Mouse (Mus musculus): ENCODE data around the gene Schip1.

Gene Schip1

DNA sequence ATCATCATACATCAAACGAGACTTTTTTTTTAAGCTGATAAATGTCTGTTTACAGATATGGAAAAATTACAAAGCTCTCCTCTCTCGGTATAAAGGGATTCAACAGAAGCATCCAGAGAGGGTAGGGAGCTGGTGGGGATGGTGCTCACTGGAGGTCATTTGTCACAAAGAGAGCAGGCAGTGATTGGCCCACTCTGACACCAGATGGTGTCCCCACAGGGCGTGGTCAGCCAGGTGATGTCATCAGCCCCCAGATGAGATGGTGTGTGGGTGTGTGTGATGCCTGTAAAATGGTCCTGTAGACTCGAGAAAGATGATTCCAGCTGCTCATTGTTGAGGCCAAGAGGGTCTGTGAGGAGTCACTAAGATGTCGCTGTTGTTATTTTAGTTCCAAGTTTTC, 554.5 kb downstream of the Schip1 start:
- DNase-seq (ENCODE audit: low spot score) = no peak

DNA sequence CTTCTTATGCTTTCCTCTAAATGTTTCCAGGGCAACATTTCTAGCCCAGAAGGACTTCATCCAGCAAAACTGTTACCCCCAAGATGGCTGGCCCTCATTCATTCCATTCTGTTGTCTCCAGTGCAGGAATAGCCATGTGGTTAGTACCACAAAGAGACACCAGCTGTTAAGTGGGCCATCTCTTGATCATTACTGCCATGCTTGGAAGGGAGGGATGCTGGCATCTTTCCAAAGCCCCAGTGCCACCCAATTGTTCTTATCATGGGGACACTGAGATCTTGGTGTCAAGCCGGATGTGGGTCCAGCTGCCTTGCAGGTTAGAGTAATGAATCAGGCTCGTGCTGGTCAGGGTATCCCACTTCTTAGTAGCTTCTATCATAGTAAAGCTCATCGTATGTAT, 557.4 kb downstream of the Schip1 start:
- no peak for DNase-seq (ENCODE audit: low spot score)

DNA sequence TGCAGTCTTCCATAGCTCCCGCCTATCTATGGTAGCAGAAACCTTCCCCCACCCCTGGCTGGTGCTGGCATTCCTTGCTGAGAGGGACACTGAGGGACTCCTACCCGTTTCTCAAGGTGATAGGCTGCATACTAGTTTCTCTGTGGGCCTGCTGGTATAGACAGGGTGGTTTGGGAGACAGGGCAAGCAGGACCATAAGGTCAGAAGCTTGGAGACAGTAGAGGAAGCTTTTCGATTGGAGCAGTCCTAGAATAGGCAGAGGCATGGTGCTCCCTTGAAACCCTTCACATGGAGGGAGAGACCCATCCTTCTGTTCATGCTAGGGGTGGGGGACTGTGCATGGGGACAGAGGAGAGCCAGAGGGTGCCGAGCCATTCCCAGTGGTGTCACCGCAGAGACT, 558.4 kb downstream of the Schip1 start:
- no peak for DNase-seq (ENCODE audit: low spot score)

DNA sequence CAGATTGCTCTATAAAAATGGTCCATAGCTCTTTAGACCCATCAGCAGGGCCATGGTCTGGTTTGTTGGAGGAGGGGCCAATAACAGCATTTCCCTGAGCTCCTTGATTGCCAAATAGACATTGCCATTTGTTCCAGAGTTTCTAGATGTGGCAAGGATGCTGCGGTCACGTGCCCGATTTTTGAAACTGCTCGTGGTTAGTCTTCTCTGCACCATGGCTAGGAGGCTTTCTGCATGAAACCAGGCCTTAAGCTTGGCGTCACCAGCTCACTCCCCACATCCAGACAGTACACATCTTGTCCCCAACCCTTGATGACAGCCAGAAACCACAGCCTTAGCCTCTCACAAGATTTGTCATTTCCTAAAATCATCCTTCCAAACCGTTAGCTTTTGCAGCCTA, 559.9 kb downstream of the Schip1 start:
- DNase-seq (ENCODE audit: low spot score) = no peak

DNA sequence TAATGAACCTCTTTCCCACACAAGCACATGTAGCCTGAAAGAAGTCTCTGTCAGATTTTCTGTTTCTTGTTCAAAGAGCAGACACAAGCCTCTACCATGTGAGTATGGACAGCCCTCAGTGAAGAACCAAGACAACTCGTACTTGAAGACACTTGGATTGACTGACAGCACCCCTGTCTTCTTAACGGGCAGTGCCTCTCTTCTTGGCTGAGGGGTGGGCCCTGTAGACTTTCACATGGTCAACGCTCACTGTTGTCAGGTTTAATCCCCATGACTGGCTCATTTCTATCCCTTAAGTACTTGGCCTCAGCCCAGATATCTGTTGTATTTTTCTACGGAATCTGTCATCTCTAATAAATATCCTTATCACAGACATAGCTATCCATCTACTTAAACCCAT, 565.7 kb downstream of the Schip1 start:
- no peak for DNase-seq (ENCODE audit: low spot score)

DNA sequence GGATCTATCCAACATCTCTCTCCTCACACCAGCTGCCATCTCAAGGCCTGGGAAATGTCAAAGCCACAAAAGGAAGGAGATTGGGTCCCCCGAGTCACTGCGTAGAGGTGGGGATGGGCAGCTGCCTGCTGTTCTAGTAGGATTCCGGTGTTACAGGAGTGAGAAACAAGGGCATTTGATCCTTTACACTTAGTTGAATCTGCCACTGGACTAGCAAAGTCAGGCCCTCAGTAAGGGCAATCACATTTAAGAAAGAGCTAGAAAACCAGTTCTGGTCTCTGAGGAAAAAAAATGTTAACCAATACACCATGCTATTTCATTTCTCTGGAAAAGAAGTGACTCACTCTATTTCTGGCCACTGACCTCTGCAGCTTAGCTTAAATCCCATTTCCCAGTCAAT, 566.2 kb downstream of the Schip1 start:
- no peak for DNase-seq (ENCODE audit: low spot score)

DNA sequence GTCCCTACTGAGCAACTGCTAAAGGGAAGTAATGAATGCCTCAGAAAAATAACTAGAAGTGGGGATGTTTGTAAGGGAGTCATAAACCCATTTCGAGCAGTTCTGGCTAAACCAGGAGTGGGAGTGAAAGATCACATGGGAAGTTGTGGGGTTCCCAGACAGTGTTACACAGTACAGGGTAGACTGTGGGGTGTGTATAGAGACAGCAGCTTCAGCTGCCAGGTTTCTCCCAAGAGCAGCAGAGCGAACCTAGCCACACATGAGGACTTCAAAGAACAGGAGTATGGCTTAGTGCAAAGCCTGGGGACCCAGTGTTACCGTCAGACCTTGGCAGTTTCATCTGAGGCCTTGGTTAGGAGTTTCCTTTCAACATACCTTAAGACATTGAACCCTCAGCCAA, 568.1 kb downstream of the Schip1 start:
- DNase-seq (ENCODE audit: low spot score) = no peak

DNA sequence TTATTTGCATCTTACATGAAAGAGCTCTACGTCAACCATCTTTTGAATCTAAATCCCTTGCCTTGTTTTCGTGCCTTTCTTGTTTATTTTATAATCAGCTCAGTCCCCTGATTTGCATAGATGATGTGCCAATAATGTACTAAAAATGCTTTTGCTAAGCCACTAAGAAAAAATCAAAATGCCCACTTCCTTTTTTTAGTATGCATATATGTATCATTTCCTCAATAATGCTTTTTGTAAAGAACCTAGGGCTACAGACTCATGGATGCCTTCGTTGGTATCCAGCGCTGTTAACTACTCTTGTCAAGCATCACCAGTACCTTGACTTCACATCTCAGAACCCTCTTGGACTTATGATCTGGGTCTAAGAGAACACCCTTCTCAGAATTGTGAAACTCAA, 569.0 kb downstream of the Schip1 start:
- DNase-seq (ENCODE audit: low spot score) = no peak

DNA sequence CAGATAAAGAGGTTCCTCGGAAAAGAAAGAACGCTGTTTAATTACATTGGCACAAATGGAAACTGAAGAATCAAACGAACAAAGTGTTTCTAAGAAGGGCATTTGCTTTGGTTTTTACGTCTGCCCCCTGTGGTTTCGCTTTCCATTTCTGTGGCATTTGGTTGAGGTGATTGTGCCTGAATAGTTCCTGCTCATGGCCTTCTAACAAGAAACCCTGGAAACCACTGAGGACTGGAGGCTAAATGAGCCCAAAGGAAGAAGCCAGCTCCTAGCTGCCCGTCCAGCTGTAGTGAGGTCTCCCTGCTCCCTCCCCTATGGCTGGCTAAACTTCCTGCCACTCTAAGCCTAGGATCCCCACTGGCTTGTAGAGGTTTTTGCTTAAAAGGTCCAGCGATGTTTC, 573.4 kb downstream of the Schip1 start:
- no peak for DNase-seq (ENCODE audit: low spot score)

DNA sequence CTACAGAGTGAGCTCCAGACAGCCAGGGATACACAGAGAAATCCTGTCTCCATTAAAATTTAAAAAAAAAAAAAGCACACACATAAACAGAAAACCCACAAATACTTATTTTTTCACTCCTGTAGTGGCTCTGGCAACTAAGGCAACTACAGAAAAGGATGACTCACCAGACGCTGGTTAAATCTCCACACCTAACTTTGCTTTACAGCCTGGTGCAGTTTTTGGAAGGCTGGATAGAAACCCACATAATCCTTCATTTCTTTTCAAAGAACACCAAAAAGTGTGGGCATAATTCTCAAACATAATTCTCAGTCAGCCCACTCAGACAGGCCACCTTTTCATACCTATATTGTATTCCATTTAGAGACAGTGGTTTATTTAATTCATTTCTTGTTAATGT, 574.1 kb downstream of the Schip1 start:
- DNase-seq (ENCODE audit: low spot score) = no peak

DNA sequence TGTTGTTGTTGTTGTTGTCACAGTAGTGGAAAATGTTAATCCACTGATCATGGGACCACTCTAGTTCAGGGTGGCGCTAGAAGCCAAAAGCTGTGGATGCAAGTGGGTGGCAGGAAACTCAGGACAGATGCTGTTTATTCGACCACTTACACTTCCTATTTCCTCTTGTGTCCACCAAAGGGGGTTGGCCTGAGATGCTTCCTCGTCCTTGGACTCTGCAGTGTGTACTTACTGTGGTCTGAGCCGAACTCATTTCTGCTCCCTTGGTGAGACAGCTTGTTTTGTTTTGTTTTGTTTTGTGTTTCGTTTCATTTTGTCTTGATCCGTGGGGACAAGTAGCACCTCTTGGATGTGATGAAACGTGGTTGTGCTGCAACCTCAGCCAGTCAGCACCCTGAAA, 578.3 kb downstream of the Schip1 start:
- DNase-seq (ENCODE audit: low spot score) = no peak

DNA sequence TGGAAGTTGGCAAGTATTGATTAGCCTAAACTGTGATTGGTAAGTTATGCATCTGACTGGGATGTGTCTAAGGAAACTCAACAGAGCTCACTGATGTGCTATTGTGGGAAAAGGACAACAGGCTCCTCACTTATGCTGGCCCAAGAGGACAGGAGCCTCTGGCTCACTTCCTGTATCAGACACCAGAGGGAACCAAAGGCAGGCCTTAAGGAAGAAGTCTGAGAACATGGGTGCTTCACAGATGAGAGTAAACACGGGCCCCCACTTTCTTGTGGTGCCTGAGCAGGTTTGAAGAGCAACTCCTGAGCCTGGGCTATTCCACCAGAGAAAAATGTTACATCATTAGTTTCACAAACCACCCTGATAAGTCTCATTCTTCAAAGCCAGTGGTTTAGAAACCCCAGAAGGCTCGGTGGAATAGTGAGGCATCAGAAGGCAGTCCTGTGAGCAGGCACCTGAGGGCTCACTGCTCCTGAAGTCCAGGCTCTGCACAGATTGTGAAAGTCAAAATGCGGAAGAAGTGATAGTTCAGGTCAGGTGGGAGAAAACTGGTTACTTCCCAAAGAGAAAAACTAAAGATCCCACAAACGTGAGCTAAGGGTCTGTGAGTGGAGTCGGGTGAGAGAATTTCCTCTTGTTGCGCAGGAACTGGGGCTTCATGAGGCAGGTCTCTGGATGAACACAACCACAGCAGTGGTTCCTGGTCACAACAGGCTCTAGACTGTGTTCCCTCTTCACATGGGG, 582.0 kb downstream of the Schip1 start:
- peak; percentile 14 for DNase-seq (ENCODE audit: low spot score)

DNA sequence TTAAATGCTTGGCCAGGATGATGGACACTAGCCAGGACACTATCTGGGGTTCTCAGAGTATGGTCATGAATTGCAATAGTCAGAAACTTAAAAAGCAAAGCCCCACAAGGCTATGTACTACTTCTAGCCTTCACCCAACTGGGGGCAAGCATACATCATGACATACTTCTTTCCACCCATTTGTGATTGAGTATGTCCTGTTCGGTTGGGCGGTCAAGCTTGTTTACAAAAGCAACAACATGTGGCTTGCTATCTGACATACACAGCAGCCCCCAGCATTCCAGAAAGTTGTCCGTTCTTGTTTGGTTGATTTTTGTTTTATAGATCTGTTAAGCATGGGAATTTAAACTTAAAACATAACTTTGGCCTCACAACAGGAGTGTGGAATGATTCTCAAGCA, 582.7 kb downstream of the Schip1 start:
- DNase-seq (ENCODE audit: low spot score) = no peak

DNA sequence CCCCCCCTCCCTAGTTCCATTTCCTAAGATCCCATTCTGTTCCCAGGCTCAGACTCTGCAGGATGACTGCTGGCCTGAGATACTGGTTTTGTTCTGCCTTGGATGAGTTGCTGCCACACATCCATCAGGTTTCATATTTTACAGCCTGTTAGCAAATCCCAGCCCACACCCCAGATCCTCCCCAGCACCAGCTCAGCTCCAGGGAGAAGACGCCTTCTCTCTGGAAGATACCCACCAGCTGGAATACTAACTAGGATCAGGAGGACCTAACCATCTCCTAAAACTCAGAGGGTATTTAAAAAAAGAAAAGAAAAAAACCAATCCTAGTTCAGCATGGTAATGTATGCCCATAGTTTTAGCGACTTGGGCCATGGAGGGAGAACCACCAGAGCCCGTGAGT, 585.6 kb downstream of the Schip1 start:
- no peak for DNase-seq (ENCODE audit: low spot score)

DNA sequence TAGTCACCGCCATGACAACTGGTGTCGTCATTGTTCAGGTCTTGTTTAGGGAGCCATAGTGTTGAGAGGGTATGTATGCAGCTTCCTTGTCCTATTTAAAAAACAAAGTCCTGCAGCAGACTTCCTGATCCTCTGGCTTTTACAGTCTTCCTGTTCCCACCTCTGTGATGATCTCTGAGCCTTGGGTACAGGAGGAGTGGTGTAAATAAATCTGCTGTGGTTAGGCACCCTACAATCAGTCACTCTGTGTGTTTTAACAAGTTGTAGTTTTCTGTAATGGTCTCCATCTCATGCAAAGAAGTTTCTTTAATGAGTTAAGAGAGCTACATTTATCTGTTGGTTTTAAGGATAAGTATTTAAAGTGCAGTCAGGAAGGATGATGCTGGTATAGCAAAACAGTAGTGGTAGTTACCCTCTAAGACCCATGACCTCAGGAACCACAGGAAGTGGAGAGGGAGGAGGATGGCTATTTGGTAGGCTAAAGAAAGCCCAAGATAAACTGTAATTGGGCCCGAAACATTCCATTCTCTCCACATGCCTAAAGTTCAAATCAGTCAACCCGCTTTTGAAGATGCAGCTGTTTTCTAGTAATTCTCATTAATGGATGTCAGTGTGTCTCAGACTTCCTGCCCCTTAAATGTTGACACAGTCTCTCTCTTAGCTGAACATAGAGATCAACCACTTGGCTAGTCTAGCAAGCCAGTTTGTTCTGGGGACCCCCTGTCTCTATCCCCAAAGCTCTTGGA, 592.2 kb downstream of the Schip1 start:
- DNase-seq (ENCODE audit: low spot score) = no peak

DNA sequence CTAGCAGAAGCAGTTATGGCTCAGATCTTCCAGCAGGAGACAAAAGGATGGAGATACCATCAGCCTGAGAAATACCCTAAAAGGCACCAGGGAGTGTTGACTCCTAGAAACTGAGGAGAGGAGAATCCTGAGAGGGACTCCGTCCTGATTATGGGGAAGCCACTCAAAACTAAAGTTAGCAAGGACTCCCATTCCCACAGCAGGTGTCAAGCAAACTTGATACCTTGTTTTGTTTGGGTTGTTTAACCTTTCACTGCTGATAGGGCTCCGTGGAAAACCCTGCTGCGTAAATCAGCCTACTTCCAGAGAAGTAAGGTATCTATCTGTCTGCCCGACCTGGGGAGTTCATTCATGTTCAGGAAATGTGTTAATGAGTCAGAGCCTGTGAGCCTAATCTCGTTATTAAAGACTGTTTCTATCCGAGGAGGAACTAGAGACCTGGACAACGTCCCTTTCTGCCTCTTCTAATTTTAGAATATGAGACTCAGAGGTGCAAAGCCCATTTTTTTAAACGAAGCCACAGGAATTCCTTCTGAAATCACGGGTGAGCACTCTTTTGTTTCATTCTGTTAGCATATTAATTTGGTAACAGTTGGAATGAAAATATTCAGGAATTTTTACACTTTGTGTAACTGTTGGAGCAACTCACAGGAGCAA, 593.1 kb downstream of the Schip1 start:
- DNase-seq (ENCODE audit: low spot score) = no peak

DNA sequence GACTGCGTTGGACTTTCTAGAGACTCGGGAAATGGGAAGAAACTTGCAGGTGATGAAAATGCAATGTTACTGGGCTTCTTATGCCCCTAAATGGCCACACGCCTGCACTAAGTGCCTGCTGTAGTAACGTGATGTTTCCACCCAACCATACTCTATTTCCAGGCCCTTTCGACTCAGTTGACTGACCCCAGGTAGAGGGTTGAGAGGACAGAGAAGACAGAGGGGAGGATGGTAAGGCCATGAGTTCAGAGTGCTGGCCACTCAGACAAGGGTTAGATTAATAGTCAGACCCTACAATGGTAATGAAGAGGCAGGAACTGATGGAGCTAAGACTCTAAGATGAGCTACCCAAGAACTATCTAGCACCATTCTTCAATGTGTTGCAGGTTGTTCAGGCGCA, 595.4 kb downstream of the Schip1 start:
- no peak for DNase-seq (ENCODE audit: low spot score)

DNA sequence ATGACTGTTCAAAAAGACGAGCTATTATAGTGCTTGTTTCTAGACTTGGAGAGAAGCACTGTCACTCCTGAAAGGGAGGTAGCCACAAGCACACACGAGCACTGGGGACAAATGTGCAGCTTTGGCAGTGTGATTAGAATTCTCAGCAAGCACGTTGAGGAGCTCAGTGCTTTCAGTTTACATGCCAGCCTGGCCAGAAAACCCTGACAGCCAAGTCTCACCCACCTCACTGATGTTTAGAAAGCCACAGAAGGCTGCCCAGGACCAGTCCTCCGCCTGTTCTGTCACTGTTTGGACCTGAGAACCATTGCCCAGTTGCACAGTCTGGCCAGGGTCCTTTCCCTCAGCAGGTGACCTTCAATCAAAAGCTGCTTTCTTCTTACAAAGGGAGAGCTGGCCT, 595.9 kb downstream of the Schip1 start:
- no peak for DNase-seq (ENCODE audit: low spot score)

DNA sequence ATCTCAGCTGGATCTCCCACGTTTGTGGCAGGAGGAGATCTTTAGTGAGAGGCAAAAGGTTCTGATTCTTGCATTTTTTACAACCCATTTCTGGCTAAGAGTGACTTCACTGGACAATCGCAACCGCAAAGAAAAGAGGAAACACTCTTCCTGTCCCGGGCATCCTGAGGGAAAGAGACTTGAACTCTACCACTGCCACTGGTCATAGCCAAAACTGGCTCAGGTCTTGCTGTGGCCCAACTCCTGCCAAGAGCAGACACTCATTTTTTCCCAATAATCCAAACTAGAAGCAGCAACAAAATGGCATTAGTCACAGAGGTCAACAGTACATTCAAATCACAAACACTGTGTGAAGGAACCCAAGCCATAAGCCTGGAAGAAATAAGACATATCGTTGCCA, 597.8 kb downstream of the Schip1 start:
- DNase-seq (ENCODE audit: low spot score) = no peak

DNA sequence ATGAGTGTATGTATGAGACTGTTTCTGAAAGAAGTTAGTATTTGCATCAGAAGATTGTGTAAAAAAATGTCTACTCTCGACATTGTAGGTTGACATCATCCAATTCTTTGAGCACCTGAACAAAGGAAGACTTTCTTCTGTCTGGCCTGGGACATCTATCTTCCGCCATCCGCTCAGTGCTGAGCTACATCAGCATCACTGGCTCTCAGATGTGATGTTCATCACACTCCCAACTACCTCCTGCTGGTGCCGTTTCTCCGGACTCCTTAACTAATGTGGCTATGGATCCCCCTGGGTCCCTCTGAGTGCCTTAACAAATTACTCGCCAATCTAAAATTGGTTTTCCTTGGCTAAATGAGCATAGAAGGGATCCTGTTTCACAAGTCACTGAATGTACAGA, 599.7 kb downstream of the Schip1 start:
- no peak for DNase-seq (ENCODE audit: low spot score)

DNA sequence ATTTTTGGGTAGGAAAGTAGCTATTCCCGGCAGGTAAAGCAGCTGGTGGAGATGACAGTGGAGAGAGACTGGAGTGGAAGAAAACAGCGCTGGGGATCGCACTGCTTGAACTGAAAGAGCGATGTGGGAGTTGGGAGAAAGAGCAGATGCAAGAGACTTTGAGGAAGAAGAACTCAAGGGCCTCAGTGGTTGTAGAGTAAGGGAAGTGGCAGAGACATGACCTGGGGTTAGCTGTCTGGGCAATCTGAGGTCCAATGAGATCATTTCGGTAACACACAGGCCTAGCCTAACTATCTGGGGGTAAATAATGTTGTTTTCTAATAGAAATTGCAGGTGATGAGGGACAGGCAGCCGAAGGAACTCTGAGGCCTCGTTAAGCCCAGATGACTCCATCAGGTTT, 601.8 kb downstream of the Schip1 start:
- no peak for DNase-seq (ENCODE audit: low spot score)

DNA sequence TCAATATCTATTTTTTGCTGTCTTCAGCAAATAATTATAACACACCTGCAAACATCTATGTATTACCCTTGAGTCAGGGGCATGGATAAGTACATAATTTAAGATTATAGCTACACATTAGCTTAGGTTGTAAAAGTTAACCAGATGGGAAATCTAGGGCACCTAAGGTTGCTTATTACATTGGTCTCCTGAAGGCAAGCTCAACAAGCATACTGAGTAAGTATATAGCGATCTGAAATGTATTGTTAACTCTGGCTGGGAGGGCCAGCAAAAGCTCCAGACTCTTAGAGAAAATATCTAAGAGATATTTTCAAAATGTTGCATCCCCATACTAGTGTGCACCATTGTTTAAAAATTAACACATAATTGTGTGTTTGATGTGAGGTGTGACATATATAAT, 603.2 kb downstream of the Schip1 start:
- DNase-seq (ENCODE audit: low spot score) = no peak

DNA sequence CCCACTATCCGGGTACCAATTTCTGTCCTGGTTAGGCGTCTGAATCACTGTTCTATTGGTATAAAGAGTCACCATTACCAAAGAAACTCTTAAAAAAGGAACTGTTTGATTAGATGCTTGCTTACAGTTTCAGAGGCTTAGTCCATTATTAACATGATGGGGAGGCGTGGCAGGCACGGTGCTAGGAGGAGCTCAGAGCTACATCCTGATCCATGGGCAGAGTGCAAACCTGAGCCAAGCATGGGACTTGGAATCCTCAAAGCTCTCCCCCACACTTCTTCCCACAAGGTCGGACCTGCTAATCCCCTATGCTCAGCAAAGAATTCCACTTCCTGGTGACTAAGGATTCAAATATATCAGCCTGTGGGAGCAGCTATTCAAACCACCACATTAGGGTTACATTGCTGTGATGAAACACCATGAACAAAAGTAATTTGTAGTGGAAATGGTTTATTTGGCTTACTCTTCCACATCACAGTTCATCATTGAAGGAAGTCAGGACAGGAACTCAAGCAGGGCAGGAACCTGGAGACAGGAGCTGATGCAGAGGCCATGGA, 604.9 kb downstream of the Schip1 start:
- DNase-seq (ENCODE audit: low spot score) = no peak
